Mouse (Mus musculus) liver, adult 2 months (tissue): ENCODE results near the gene Noa1. TPM values are rescaled to one million over a fixed set of nuclear protein-coding genes. Genes with fewer than 3 reads are reported as not detected.
A peak's percentile ranks its signal among the peaks of the same experiment; 100 is the strongest.

Source experiments
- DNase-seq: peaks from one replicate; pipeline ENCODE4 v3.0.0-alpha.2; 2011; ENCODE audit warnings: low read depth, low spot score; ENCODE audit errors: extremely low read depth
- H3K27ac ChIP-seq: fragments of 200-500 bp; replicated peaks from 2 replicates; pipeline ENCODE4 v1.5.1; 2012; ENCODE audit warnings: low read depth, mild to moderate bottlenecking, control low read depth, inconsistent platforms, low read length; ENCODE audit not compliant: insufficient read depth
- H3K27me3 ChIP-seq: fragments of 200-500 bp; 2 replicates; pipeline ENCODE4 v1.6.1; 2012; ENCODE audit warnings: mild to moderate bottlenecking, moderate library complexity, low read length, inconsistent platforms; ENCODE audit not compliant: control insufficient read depth, insufficient read depth
- H3K36me3 ChIP-seq: fragments of 200-500 bp; 2 replicates; pipeline ENCODE4 v1.6.1; 2012; ENCODE audit warnings: low read length, inconsistent platforms; ENCODE audit not compliant: control insufficient read depth, insufficient read depth
- H3K4me1 ChIP-seq: fragments of 200-500 bp; 2 replicates; pipeline ENCODE4 v1.6.1; 2011; ENCODE audit warnings: low read length; ENCODE audit not compliant: control insufficient read depth, insufficient read depth
- H3K4me3 ChIP-seq: fragments of 200-500 bp; 2 replicates; pipeline ENCODE4 v1.5.1; 2011; ENCODE audit warnings: low read depth, mild to moderate bottlenecking, control low read depth, low read length, moderate library complexity; ENCODE audit not compliant: insufficient read depth
- H3K79me2 ChIP-seq: fragments of 200-500 bp; 2 replicates; pipeline ENCODE4 v1.6.1; 2012; ENCODE audit warnings: inconsistent platforms, mild to moderate bottlenecking, low read length, moderate library complexity; ENCODE audit not compliant: control insufficient read depth, insufficient read depth
- H3K9ac ChIP-seq: fragments of 200-500 bp; 2 replicates; pipeline ENCODE4 v1.6.1; 2012; ENCODE audit warnings: low read depth, mild to moderate bottlenecking, control low read depth, inconsistent platforms, low read length
- CTCF ChIP-seq: fragments of 200-500 bp; IDR thresholded peaks from 2 replicates; pipeline ENCODE4 v1.5.1; 2011; ENCODE audit warnings: low read depth, low read length, control low read depth
- POLR2A ChIP-seq: fragments of 200-500 bp; IDR thresholded peaks from 2 replicates; pipeline ENCODE4 v1.6.1; 2011; ENCODE audit warnings: low read length, control low read depth; ENCODE audit not compliant: insufficient read depth; ENCODE audit errors: extremely low read depth
- WGBS: fragments of 180-500 bp; shearing (Covaris S2); methylation state at CpG from one replicate; pipeline ENCODE4 v1.1.7; 2018; 5-methylcytosine and 5-hydroxymethylcytosine counted together
- polyA plus RNA-seq: library from polyadenylated mRNA; depleted of rRNA; stranded (reverse); fragments of >200 nt; gene quantifications from 2 replicates; pipeline ENCODE4 v1.2.3, GENCODE M21; 2012
- total RNA-seq: library from RNA; depleted of rRNA; stranded (reverse); fragments of >200 nt; gene quantifications from 2 replicates; pipeline ENCODE4 v1.2.3, GENCODE M21; 2014

Noa1 gene
- total and polyA plus RNA-seq, 2 experiments = 4.2 to 8.6 TPM

GRCm38 (mm10) chr5:77269399-77269798 lies 40.5 kb downstream of the Noa1 start:
- no peaks in the 10 kb centered on the region for H3K27me3 ChIP-seq
- H3K9ac ChIP-seq = no peak overlapping the region
- TF ChIP-seq POLR2A (no peak), CTCF (peak; percentile 55; the same call in 1 of the 2 replicates)
- no peak overlapping the region for H3K27ac ChIP-seq
- no peak for DNase-seq
- 85% methylated on average over 8 of the region's 8 CpGs for WGBS
- H3K79me2 ChIP-seq = peaks cover 34% of the 10 kb centered on the region
- no peak overlapping the region for H3K4me3 ChIP-seq
- peaks cover 2% of the 10 kb centered on the region for H3K4me1 ChIP-seq
- peaks cover 9% of the 10 kb centered on the region; the same call in 1 of the 2 replicates for H3K36me3 ChIP-seq

GRCm38 (mm10) chr5:77267957-77268624 lies 41.8 kb downstream of the Noa1 start:
- WGBS = 97% methylated on average over 30 of the region's 30 CpGs
- DNase-seq = no peak

GRCm38 (mm10) chr5:77267441-77267840 lies 42.4 kb downstream of the Noa1 start:
- Histone ChIP-seq H3K27ac (no peak overlapping the region), H3K79me2 (peaks cover 25% of the 10 kb centered on the region), H3K36me3 (peaks cover 9% of the 10 kb centered on the region; the same call in 1 of the 2 replicates), H3K27me3 (no peaks in the 10 kb centered on the region), H3K4me3 (no peak overlapping the region), H3K4me1 (peaks cover 2% of the 10 kb centered on the region), H3K9ac (no peak overlapping the region)
- TF ChIP-seq CTCF (no peak), POLR2A (no peak)
- no peak for DNase-seq
- WGBS = 79% methylated on average over 4 of the region's 4 CpGs

More at GRCm38 (mm10) chr5:77267957-77268624, 41.8 kb downstream of the Noa1 start:
- Histone ChIP-seq H3K4me3 (no peak overlapping the region), H3K36me3 (peaks cover 9% of the 10 kb centered on the region; the same call in 1 of the 2 replicates), H3K4me1 (peaks cover 2% of the 10 kb centered on the region), H3K27me3 (no peaks in the 10 kb centered on the region), H3K9ac (no peak overlapping the region), H3K79me2 (peaks cover 27% of the 10 kb centered on the region), H3K27ac (no peak overlapping the region)
- TF ChIP-seq POLR2A (no peak), CTCF (no peak)

GRCm38 (mm10) chr5:77266886-77267401 lies 42.9 kb downstream of the Noa1 start:
- Histone ChIP-seq H3K27ac (peak overlapping the region; percentile 56), H3K79me2 (peaks cover 25% of the 10 kb centered on the region), H3K36me3 (peaks cover 9% of the 10 kb centered on the region; the same call in 1 of the 2 replicates), H3K4me1 (peaks cover 2% of the 10 kb centered on the region), H3K4me3 (peak overlapping the region; percentile 79), H3K27me3 (no peaks in the 10 kb centered on the region), H3K9ac (peak overlapping the region; percentile 90)
- WGBS = 4% methylated on average over 11 of the region's 11 CpGs
- peak; percentile 50 for DNase-seq
- no peak for TF ChIP-seq CTCF
- no peak for TF ChIP-seq POLR2A

GRCm38 (mm10) chr5:77266066-77266885 lies 43.6 kb downstream of the Noa1 start:
- WGBS = under 1% methylated on average over 73 of the region's 87 CpGs
- peak; percentile 44 for DNase-seq
- H3K27ac ChIP-seq = peak overlapping the region; percentile 76
- no peaks in the 10 kb centered on the region for H3K27me3 ChIP-seq
- peak overlapping the region; percentile 79 for H3K4me3 ChIP-seq
- H3K36me3 ChIP-seq = peaks cover 9% of the 10 kb centered on the region; the same call in 1 of the 2 replicates
- no peak for TF ChIP-seq POLR2A
- TF ChIP-seq CTCF = no peak
- peaks cover 25% of the 10 kb centered on the region for H3K79me2 ChIP-seq
- H3K4me1 ChIP-seq = peaks cover 2% of the 10 kb centered on the region
- H3K9ac ChIP-seq = peak overlapping the region; percentile 90
